Mouse (Mus musculus) limb, embryonic 14.5 days (tissue): ENCODE measurements at regions not wholly inside any gene's neighbourhood (a gene's known extent, or its start where the extent isn't known, plus 50 kb on each side); places are given as distances from the start of the nearest gene placed in this dataset.

Experiments
- ATAC-seq: fragments of 200-750 bp; cut with Nextera tagmentation; 2 replicates; pipeline ENCODE4 v1.8.0; 2017; ENCODE audit warnings: low read depth, moderate number of reproducible peaks, moderate TSS enrichment; ENCODE audit not compliant: low FRiP score
- DNase-seq: peaks from one replicate; pipeline ENCODE4 v3.0.0-alpha.2; 2015; ENCODE audit warnings: low spot score
- H3K27ac ChIP-seq: fragments of 300-500 bp; sonication (generic); replicated peaks from 2 replicates; pipeline ENCODE4 v1.5.1; 2014; ENCODE audit warnings: low read depth, mild to moderate bottlenecking, low read length, moderate library complexity, mixed read lengths
- H3K27me3 ChIP-seq: fragments of 300-500 bp; sonication (generic); 2 replicates; pipeline ENCODE4 v1.6.1; 2014; ENCODE audit warnings: low read length, mixed read lengths; ENCODE audit not compliant: control insufficient read depth, insufficient read depth
- H3K36me3 ChIP-seq: fragments of 300-500 bp; sonication (generic); 2 replicates; pipeline ENCODE4 v1.6.1; 2014; ENCODE audit warnings: mild to moderate bottlenecking, low read length, moderate library complexity, mixed read lengths; ENCODE audit not compliant: control insufficient read depth, insufficient read depth
- H3K4me1 ChIP-seq: fragments of 300-500 bp; sonication (generic); 2 replicates; pipeline ENCODE4 v1.6.1; 2014; ENCODE audit warnings: antibody characterized with exemption, low read length, mixed read lengths; ENCODE audit not compliant: control insufficient read depth, insufficient read depth
- H3K4me2 ChIP-seq: fragments of 300-500 bp; sonication (generic); replicated peaks from 2 replicates; pipeline ENCODE4 v1.6.1; 2014; ENCODE audit warnings: low read depth, mild to moderate bottlenecking, low read length, moderate library complexity; ENCODE audit not compliant: severe bottlenecking
- H3K4me3 ChIP-seq: fragments of 300-500 bp; sonication (generic); replicated peaks from 2 replicates; pipeline ENCODE4 v1.5.1; 2014; ENCODE audit warnings: low read length
- H3K9ac ChIP-seq: fragments of 300-500 bp; sonication (generic); 2 replicates; pipeline ENCODE4 v1.6.1; 2014; ENCODE audit warnings: mild to moderate bottlenecking, low read depth, low read length, moderate library complexity; ENCODE audit not compliant: severe bottlenecking
- H3K9me3 ChIP-seq: fragments of 300-500 bp; sonication (generic); 2 replicates; pipeline ENCODE4 v1.6.1; 2016; ENCODE audit warnings: low read length; ENCODE audit not compliant: control insufficient read depth
- POLR2A ChIP-seq: fragments of 200-500 bp; IDR thresholded peaks from 2 replicates; pipeline ENCODE4 v1.8.0; 2012; ENCODE audit warnings: inconsistent platforms, mild to moderate bottlenecking, moderate library complexity, borderline replicate concordance; ENCODE audit not compliant: insufficient read depth, insufficient read length; ENCODE audit errors: extremely low read depth
- WGBS: fragments of 180-500 bp; shearing (Covaris S2); extraction: QIAGEN DNeasy Blood & Tissue Kit; methylation state at CpG from one replicate; pipeline ENCODE4 v1.1.7; 2014; 5-methylcytosine and 5-hydroxymethylcytosine counted together

- no peak for TF ChIP-seq POLR2A
- WGBS = 49% methylated on average over 10 of the region's 10 CpGs
- Histone ChIP-seq H3K4me3 (no peak overlapping the region), H3K9ac (no peak overlapping the region), H3K36me3 (no peaks in the 10 kb centered on the region), H3K4me2 (no peak overlapping the region), H3K4me1 (peaks cover 6% of the 10 kb centered on the region; the same call in 1 of the 2 replicates), H3K27ac (no peak overlapping the region), H3K27me3 (no peaks in the 10 kb centered on the region), H3K9me3 (no peaks in the 10 kb centered on the region)
- DNase-seq (peak; percentile 34), ATAC-seq (no peak; the same call in 1 of the 2 replicates)
Measured at GRCm38 (mm10) chr1:154118374-154119004, 82.5 kb upstream of the Zfp648 start.

DNA sequence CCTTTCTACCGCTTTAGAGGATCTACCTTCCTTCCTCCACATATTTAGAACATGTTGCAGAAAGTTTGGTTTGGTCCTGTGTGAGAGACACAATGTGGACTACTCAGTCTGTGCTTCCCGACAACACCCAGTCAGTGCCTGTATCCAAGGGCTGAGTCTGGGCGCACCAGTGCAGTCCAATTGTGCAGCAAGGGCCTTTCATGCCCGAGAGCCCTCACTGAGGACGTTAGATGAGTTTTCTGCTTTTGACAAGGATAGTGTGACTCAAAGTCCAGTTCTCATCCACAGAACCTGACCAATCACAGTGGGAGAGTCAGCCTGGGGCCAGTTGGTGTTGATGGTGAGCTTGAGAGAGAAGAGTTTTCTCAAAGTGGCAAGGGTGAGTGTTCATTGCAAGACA lies 81.4 kb upstream of the Zfp648 start:
- H3K4me1 ChIP-seq = peaks cover 6% of the 10 kb centered on the region; the same call in 1 of the 2 replicates
- no peak for DNase-seq
- TF ChIP-seq POLR2A = no peak
- no peak overlapping the region for H3K4me3 ChIP-seq
- no peak overlapping the region for H3K4me2 ChIP-seq
- no peak overlapping the region for H3K9ac ChIP-seq
- no peak for ATAC-seq
- no peak overlapping the region for H3K27ac ChIP-seq
- no peaks in the 10 kb centered on the region for H3K9me3 ChIP-seq
- no peaks in the 10 kb centered on the region for H3K27me3 ChIP-seq
- 90% methylated on average over 5 of the region's 5 CpGs for WGBS
- H3K36me3 ChIP-seq = no peaks in the 10 kb centered on the region

DNA sequence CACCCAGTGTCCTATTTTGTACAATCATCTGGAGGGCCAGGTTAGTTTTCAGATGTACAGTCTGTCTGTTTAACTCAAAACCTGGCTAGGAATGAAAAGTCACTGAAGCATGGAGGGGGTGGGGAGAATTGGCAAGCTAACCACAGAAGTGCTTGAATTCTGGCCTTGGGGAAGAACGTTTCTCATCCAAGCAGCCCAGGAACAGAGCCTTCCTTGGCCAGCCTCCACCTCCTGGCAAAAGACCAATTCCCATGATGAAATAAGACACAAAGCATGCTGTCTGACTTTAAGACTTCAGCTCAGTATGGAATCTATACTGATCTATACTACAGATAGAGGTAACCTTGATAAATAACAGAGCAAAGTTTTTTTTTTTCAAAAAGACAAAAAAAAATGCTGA lies 80.3 kb upstream of the Zfp648 start:
- H3K4me2 ChIP-seq = no peak overlapping the region
- no peak for TF ChIP-seq POLR2A
- WGBS = 11% methylated on average over 1 of the region's 1 CpGs
- H3K27ac ChIP-seq = no peak overlapping the region
- H3K9me3 ChIP-seq = no peaks in the 10 kb centered on the region
- no peaks in the 10 kb centered on the region for H3K36me3 ChIP-seq
- H3K27me3 ChIP-seq = no peaks in the 10 kb centered on the region
- H3K9ac ChIP-seq = no peak overlapping the region
- peaks cover 6% of the 10 kb centered on the region; the same call in 1 of the 2 replicates for H3K4me1 ChIP-seq
- ATAC-seq (peak; percentile 56; the same call in 1 of the 2 replicates), DNase-seq (peak; percentile 74)
- no peak overlapping the region for H3K4me3 ChIP-seq

- Histone ChIP-seq H3K4me1 (no peaks in the 10 kb centered on the region; the same call in 1 of the 2 replicates), H3K27ac (no peak overlapping the region), H3K4me3 (no peak overlapping the region), H3K27me3 (no peaks in the 10 kb centered on the region), H3K4me2 (no peak overlapping the region), H3K9me3 (no peaks in the 10 kb centered on the region), H3K36me3 (no peaks in the 10 kb centered on the region), H3K9ac (no peak overlapping the region)
- TF ChIP-seq POLR2A = no peak
- ATAC-seq (no peak), DNase-seq (no peak)
Measured at GRCm38 (mm10) chr1:154124981-154125380, 76.0 kb upstream of the Zfp648 start.

DNA sequence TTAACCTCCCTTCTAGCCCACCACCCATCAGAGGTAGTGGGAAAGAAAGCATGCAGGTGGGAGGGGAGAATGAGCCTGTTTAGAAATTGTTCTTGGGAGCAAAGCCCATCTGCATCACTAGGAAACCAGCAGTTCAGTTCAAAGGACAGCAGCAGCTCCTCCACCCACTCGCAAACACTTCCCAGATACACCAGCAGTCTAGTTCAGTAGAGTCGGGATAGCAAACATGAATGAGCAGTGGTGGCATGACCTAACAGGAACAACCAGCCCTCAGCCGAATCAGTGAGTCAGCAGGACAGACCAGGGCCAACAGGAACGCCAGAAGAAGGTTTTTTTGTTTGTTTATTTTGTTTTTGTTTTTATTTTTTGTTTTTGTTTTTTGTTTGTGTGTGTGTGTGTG lies 74.5 kb upstream of the Zfp648 start:
- no peaks in the 10 kb centered on the region for H3K27me3 ChIP-seq
- TF ChIP-seq POLR2A = no peak
- H3K9ac ChIP-seq = no peak overlapping the region
- WGBS = 62% methylated on average over 4 of the region's 4 CpGs
- DNase-seq (no peak), ATAC-seq (no peak)
- H3K4me2 ChIP-seq = no peak overlapping the region
- no peaks in the 10 kb centered on the region for H3K4me1 ChIP-seq
- no peaks in the 10 kb centered on the region for H3K9me3 ChIP-seq
- no peak overlapping the region for H3K4me3 ChIP-seq
- H3K27ac ChIP-seq = no peak overlapping the region
- H3K36me3 ChIP-seq = no peaks in the 10 kb centered on the region
